Mouse (Mus musculus): ENCODE results near the gene Pax5. TPM values are rescaled to one million over a fixed set of nuclear protein-coding genes. Genes with fewer than 3 reads are reported as not detected.

Pax5 gene
- polyA plus RNA-seq, 1 experiment from 2014 or later = 3.3 TPM

- H3K36me3 ChIP-seq = no peaks in the 10 kb centered on the region
- 87% methylated on average over 3 of the region's 3 CpGs for WGBS
- H3K27ac ChIP-seq = no peak overlapping the region
- H3K4me3 ChIP-seq = no peak overlapping the region
- no peak for ATAC-seq (ENCODE audit: low FRiP score, low read depth)
- no peak overlapping the region for H3K9ac ChIP-seq
- no peak overlapping the region for H3K4me2 ChIP-seq (replicated peaks)
- H3K4me1 ChIP-seq = no peaks in the 10 kb centered on the region
- no peaks in the 10 kb centered on the region for H3K27me3 ChIP-seq (replicated peaks)
- no peaks in the 10 kb centered on the region for H3K9me3 ChIP-seq
These were observed 97.9 kb downstream of the Pax5 start for GRCm38 (mm10) chr4:44612392-44612791.

- H3K27ac ChIP-seq = no peak overlapping the region
- no peak overlapping the region for H3K4me2 ChIP-seq (replicated peaks)
- H3K27me3 ChIP-seq (replicated peaks) = no peaks in the 10 kb centered on the region
- no peak overlapping the region for H3K4me3 ChIP-seq
- no peak overlapping the region for H3K9ac ChIP-seq
- no peaks in the 10 kb centered on the region for H3K9me3 ChIP-seq
- H3K4me1 ChIP-seq = peaks cover 19% of the 10 kb centered on the region
- ATAC-seq (ENCODE audit: low FRiP score, low read depth) = no peak
- WGBS = 90% methylated on average over 2 of the region's 2 CpGs
- H3K36me3 ChIP-seq = no peaks in the 10 kb centered on the region
These were observed 104.8 kb downstream of the Pax5 start for GRCm38 (mm10) chr4:44605453-44605852.

- ATAC-seq (ENCODE audit: low FRiP score, low read depth) = no peak
These were observed 108.0 kb downstream of the Pax5 start for GRCm38 (mm10) chr4:44602257-44602801.

GRCm38 (mm10) chr4:44601370-44601769 is 108.9 kb downstream of the Pax5 start:
- Histone ChIP-seq H3K9me3 (no peaks in the 10 kb centered on the region), H3K4me1 (peaks cover 19% of the 10 kb centered on the region), H3K36me3 (no peaks in the 10 kb centered on the region), H3K9ac (no peak overlapping the region), H3K4me3 (no peak overlapping the region), H3K27ac (no peak overlapping the region), H3K4me2 (replicated peaks) (no peak overlapping the region), H3K27me3 (replicated peaks) (no peaks in the 10 kb centered on the region)
- ATAC-seq (ENCODE audit: low FRiP score, low read depth) = no peak
- 65% methylated on average over 8 of the region's 8 CpGs for WGBS

More at GRCm38 (mm10) chr4:44602257-44602801, 108.0 kb downstream of the Pax5 start:
- H3K36me3 ChIP-seq = no peaks in the 10 kb centered on the region
- peaks cover 19% of the 10 kb centered on the region for H3K4me1 ChIP-seq
- no peaks in the 10 kb centered on the region for H3K27me3 ChIP-seq (replicated peaks)
- no peak overlapping the region for H3K9ac ChIP-seq
- H3K4me2 ChIP-seq (replicated peaks) = no peak overlapping the region
- no peak overlapping the region for H3K27ac ChIP-seq
- no peak overlapping the region for H3K4me3 ChIP-seq
- WGBS = 15% methylated on average over 5 of the region's 5 CpGs
- H3K9me3 ChIP-seq = no peaks in the 10 kb centered on the region

- no peaks in the 10 kb centered on the region for H3K36me3 ChIP-seq
- no peak overlapping the region for H3K4me3 ChIP-seq
- H3K27ac ChIP-seq = no peak overlapping the region
- no peaks in the 10 kb centered on the region for H3K27me3 ChIP-seq (replicated peaks)
- H3K4me1 ChIP-seq = peaks cover 19% of the 10 kb centered on the region
- H3K9ac ChIP-seq = no peak overlapping the region
- H3K9me3 ChIP-seq = no peaks in the 10 kb centered on the region
- WGBS = 40% methylated on average over 5 of the region's 5 CpGs
- H3K4me2 ChIP-seq (replicated peaks) = no peak overlapping the region
- ATAC-seq (ENCODE audit: low FRiP score, low read depth) = no peak
These were observed 109.4 kb downstream of the Pax5 start for GRCm38 (mm10) chr4:44600875-44601274.

- no peak overlapping the region for H3K4me3 ChIP-seq
- H3K27ac ChIP-seq = no peak overlapping the region
- H3K27me3 ChIP-seq (replicated peaks) = no peaks in the 10 kb centered on the region
- no peaks in the 10 kb centered on the region for H3K9me3 ChIP-seq
- peaks cover 19% of the 10 kb centered on the region for H3K4me1 ChIP-seq
- ATAC-seq (ENCODE audit: low FRiP score, low read depth) = no peak
- H3K36me3 ChIP-seq = no peaks in the 10 kb centered on the region
- no peak overlapping the region for H3K4me2 ChIP-seq (replicated peaks)
- no peak overlapping the region for H3K9ac ChIP-seq
- 81% methylated on average over 9 of the region's 9 CpGs for WGBS
These were observed 112.3 kb downstream of the Pax5 start for GRCm38 (mm10) chr4:44597965-44598364.

GRCm38 (mm10) chr4:44593091-44593490 is 117.2 kb downstream of the Pax5 start:
- no peak overlapping the region for H3K4me3 ChIP-seq
- no peak overlapping the region for H3K4me2 ChIP-seq (replicated peaks)
- H3K27me3 ChIP-seq (replicated peaks) = no peaks in the 10 kb centered on the region
- H3K4me1 ChIP-seq = 0 out of 2 replicates have a peak, but pooled peaks cover 4% of the 10 kb centered on the region
- H3K9me3 ChIP-seq = no peaks in the 10 kb centered on the region
- no peak for ATAC-seq (ENCODE audit: low FRiP score, low read depth)
- H3K9ac ChIP-seq = no peak overlapping the region
- no peak overlapping the region for H3K27ac ChIP-seq
- H3K36me3 ChIP-seq = no peaks in the 10 kb centered on the region
- WGBS = 88% methylated on average over 2 of the region's 2 CpGs

- Histone ChIP-seq H3K9ac (no peak overlapping the region), H3K27ac (no peak overlapping the region), H3K27me3 (replicated peaks) (peaks cover 2% of the 10 kb centered on the region; the same call in 1 of the 2 replicates), H3K9me3 (no peaks in the 10 kb centered on the region), H3K4me2 (replicated peaks) (no peak overlapping the region), H3K4me1 (0 out of 2 replicates have a peak, but pooled peaks cover 3% of the 10 kb centered on the region), H3K4me3 (no peak overlapping the region), H3K36me3 (no peaks in the 10 kb centered on the region)
- ATAC-seq (ENCODE audit: low FRiP score, low read depth) = no peak
- WGBS = 91% methylated on average over 4 of the region's 4 CpGs
These were observed 127.6 kb downstream of the Pax5 start for GRCm38 (mm10) chr4:44582687-44583086.

- no peak overlapping the region for H3K27ac ChIP-seq
- no peaks in the 10 kb centered on the region for H3K36me3 ChIP-seq
- H3K27me3 ChIP-seq (replicated peaks) = peaks cover 2% of the 10 kb centered on the region; the same call in 1 of the 2 replicates
- H3K9ac ChIP-seq = no peak overlapping the region
- H3K4me1 ChIP-seq = peaks cover 2% of the 10 kb centered on the region; the same call in 1 of the 2 replicates
- ATAC-seq (ENCODE audit: low FRiP score, low read depth) = no peak
- WGBS = 37% methylated on average over 5 of the region's 5 CpGs
- H3K4me3 ChIP-seq = no peak overlapping the region
- no peak overlapping the region for H3K4me2 ChIP-seq (replicated peaks)
- no peaks in the 10 kb centered on the region for H3K9me3 ChIP-seq
These were observed 131.7 kb downstream of the Pax5 start for GRCm38 (mm10) chr4:44578591-44578990.

- WGBS = 53% methylated on average over 5 of the region's 5 CpGs
- H3K9ac ChIP-seq = no peak overlapping the region
- peaks cover 2% of the 10 kb centered on the region; the same call in 1 of the 2 replicates for H3K27me3 ChIP-seq (replicated peaks)
- H3K4me2 ChIP-seq (replicated peaks) = no peak overlapping the region
- H3K4me3 ChIP-seq = no peak overlapping the region
- H3K36me3 ChIP-seq = no peaks in the 10 kb centered on the region
- H3K9me3 ChIP-seq = no peaks in the 10 kb centered on the region
- no peak for ATAC-seq (ENCODE audit: low FRiP score, low read depth)
- H3K4me1 ChIP-seq = peaks cover 2% of the 10 kb centered on the region; the same call in 1 of the 2 replicates
- no peak overlapping the region for H3K27ac ChIP-seq
These were observed 133.0 kb downstream of the Pax5 start for GRCm38 (mm10) chr4:44577293-44577692.

- no peak for ATAC-seq (ENCODE audit: low FRiP score, low read depth)
- 27% methylated on average over 5 of the region's 5 CpGs for WGBS
- H3K9me3 ChIP-seq = no peaks in the 10 kb centered on the region
- H3K36me3 ChIP-seq = no peaks in the 10 kb centered on the region
- peaks cover 2% of the 10 kb centered on the region; the same call in 1 of the 2 replicates for H3K27me3 ChIP-seq (replicated peaks)
- H3K4me3 ChIP-seq = no peak overlapping the region
- H3K9ac ChIP-seq = no peak overlapping the region
- no peak overlapping the region for H3K4me2 ChIP-seq (replicated peaks)
- no peak overlapping the region for H3K27ac ChIP-seq
- H3K4me1 ChIP-seq = peaks cover 2% of the 10 kb centered on the region; the same call in 1 of the 2 replicates
These were observed 133.5 kb downstream of the Pax5 start for GRCm38 (mm10) chr4:44576786-44577185.

- Histone ChIP-seq H3K27ac (no peak overlapping the region), H3K4me2 (replicated peaks) (no peak overlapping the region), H3K36me3 (no peaks in the 10 kb centered on the region), H3K27me3 (replicated peaks) (no peaks in the 10 kb centered on the region), H3K4me1 (peaks cover 2% of the 10 kb centered on the region), H3K9ac (no peak overlapping the region), H3K4me3 (no peak overlapping the region), H3K9me3 (no peaks in the 10 kb centered on the region)
- WGBS = 81% methylated on average over 5 of the region's 5 CpGs
- no peak for ATAC-seq (ENCODE audit: low FRiP score, low read depth)
These were observed 137.3 kb downstream of the Pax5 start for GRCm38 (mm10) chr4:44573017-44573416.

- no peaks in the 10 kb centered on the region for H3K36me3 ChIP-seq
- ATAC-seq (ENCODE audit: low FRiP score, low read depth) = no peak
These were observed 137.9 kb downstream of the Pax5 start for GRCm38 (mm10) chr4:44572373-44572772.

More at GRCm38 (mm10) chr4:44572373-44572772, 137.9 kb downstream of the Pax5 start:
- 64% methylated on average over 5 of the region's 5 CpGs for WGBS
- Histone ChIP-seq H3K4me3 (no peak overlapping the region), H3K27me3 (replicated peaks) (0 out of 2 replicates have a peak, but pooled peaks cover 4% of the 10 kb centered on the region), H3K4me1 (peaks cover 2% of the 10 kb centered on the region), H3K4me2 (replicated peaks) (no peak overlapping the region), H3K27ac (no peak overlapping the region), H3K9ac (no peak overlapping the region), H3K9me3 (no peaks in the 10 kb centered on the region)
